ENCODE assay signal across 8 mouse cellular contexts in genomic region chr2:102259139-102259538, GRCm38 (mm10).
DNase-seq lines count a peak whose midpoint lies in the region; ATAC-seq and TF ChIP-seq lines count a peak whose summit lies in the region.

No protein-coding gene starts in this region.

- H3K4me3 ChIP-seq in ES-Bruce4 (ENCODE audit: low read depth, low read length): peak overlapping the region; percentile 12; the same call in 1 of the 2 replicates
- no peak overlapping the region for H3K4me3 ChIP-seq in liver, embryonic 16.5 days (ENCODE audit: low read depth, low read length)
- no peak overlapping the region for H3K4me3 ChIP-seq in thymus, adult 2 months (ENCODE audit: control insufficient read depth, insufficient read depth, low read length)
- H3K4me3 ChIP-seq in layer of hippocampus, adult 2 months: no peak overlapping the region

- peak; percentile 73 for ATAC-seq in granulocyte monocyte progenitor cell, adult 5-6 weeks (replicated peaks; ENCODE audit: poor library complexity, severe bottlenecking)
- ATAC-seq in liver, embryonic 16.5 days (ENCODE audit: low read depth): no peak

- H3K36me3 ChIP-seq in ES-Bruce4 (ENCODE audit: control insufficient read depth, insufficient read depth, low read length, poor library complexity, severe bottlenecking): no peaks in the 10 kb centered on the region
- H3K36me3 ChIP-seq in liver, embryonic 16.5 days (ENCODE audit: control insufficient read depth, insufficient read depth): no peaks in the 10 kb centered on the region
- no peaks in the 10 kb centered on the region for H3K36me3 ChIP-seq in thymus, adult 2 months (ENCODE audit: control insufficient read depth, insufficient read depth, low read length)

- no peak overlapping the region for H3K9ac ChIP-seq in ES-Bruce4 (ENCODE audit: low read depth, poor library complexity, severe bottlenecking)
- H3K9ac ChIP-seq in liver, embryonic 16.5 days (ENCODE audit: low read depth, low read length): no peak overlapping the region

- H3K9me3 ChIP-seq in ES-Bruce4 (replicated peaks; ENCODE audit: control insufficient read depth, insufficient read depth, low read length, poor library complexity, severe bottlenecking): no peaks in the 10 kb centered on the region
- H3K9me3 ChIP-seq in liver, embryonic 16.5 days (replicated peaks; ENCODE audit: control insufficient read depth, low read length): no peaks in the 10 kb centered on the region

- H3K27ac ChIP-seq in ES-Bruce4 (ENCODE audit: insufficient read depth, low read length): no peak overlapping the region
- no peak overlapping the region for H3K27ac ChIP-seq in liver, embryonic 16.5 days (ENCODE audit: low read length)
- peak overlapping the region; percentile 95 for H3K27ac ChIP-seq in thymus, adult 2 months (ENCODE audit: control insufficient read depth, insufficient read depth, low read length)
- H3K27ac ChIP-seq in layer of hippocampus, adult 2 months: no peak overlapping the region

- H3K4me1 ChIP-seq in ES-Bruce4 (ENCODE audit: control insufficient read depth, insufficient read depth, low read length): no peaks in the 10 kb centered on the region
- no peaks in the 10 kb centered on the region for H3K4me1 ChIP-seq in liver, embryonic 16.5 days (ENCODE audit: control insufficient read depth, low read depth, low read length)
- peaks cover 41% of the 10 kb centered on the region for H3K4me1 ChIP-seq in thymus, adult 2 months (replicated peaks; ENCODE audit: control insufficient read depth, insufficient read depth, low read length)

- H3K4me2 ChIP-seq in liver, embryonic 16.5 days (ENCODE audit: low read depth, low read length): 0 out of 2 replicates have a peak overlapping the region, but pooled peaks have one; percentile 3

- TF ChIP-seq CTCF in ES-Bruce4 (IDR thresholded peaks at IDR 0.05; ENCODE audit: low read depth, low read length): no peak
- no peak for TF ChIP-seq CTCF in thymus, adult 2 months (IDR thresholded peaks at IDR 0.05; ENCODE audit: borderline replicate concordance, control insufficient read depth, extremely low read depth, insufficient read depth, low read length, poor library complexity)
- TF ChIP-seq CTCF in layer of hippocampus, adult 2 months (conservative IDR thresholded peaks at IDR 0.05): no peak

- 8% methylated on average over 13 of the region's 13 CpGs for WGBS in liver, embryonic 16.5 days (ENCODE audit: insufficient replicate concordance)
- WGBS in thymus, adult 2 months: 0% methylated on average over 13 of the region's 13 CpGs

- TF ChIP-seq POLR2A in ES-Bruce4 (IDR thresholded peaks at IDR 0.05; ENCODE audit: insufficient read depth, low read length): no peak
- peak; percentile 56; the same call in 1 of the 2 replicates for TF ChIP-seq POLR2A in thymus, adult 2 months (IDR thresholded peaks at IDR 0.05; ENCODE audit: control insufficient read depth, extremely low read depth, insufficient read depth, low read length, poor library complexity)

- DNase-seq in cerebellum, adult 18-20 months: peak; percentile 22 to 29
- DNase-seq in induced T-regulatory cell, adult 2 months (ENCODE audit: low read depth): peak; percentile 23
- DNase-seq in thymus, adult 2 months: peak; percentile 83
- DNase-seq in layer of hippocampus, adult 2 months (ENCODE audit: low spot score in 2 of 2): no peak
- no peak for DNase-seq in left cerebral cortex, adult 18-20 months (ENCODE audit: low spot score in 2 of 2)

- no peak for TF ChIP-seq EP300 in ES-Bruce4 (IDR thresholded peaks at IDR 0.05; ENCODE audit: insufficient read depth, low read depth, low read length)

- no peaks in the 10 kb centered on the region for H3K27me3 ChIP-seq in ES-Bruce4 (ENCODE audit: control insufficient read depth, insufficient read depth, low read length, poor library complexity, severe bottlenecking)
- peaks cover 24% of the 10 kb centered on the region for H3K27me3 ChIP-seq in liver, embryonic 16.5 days (ENCODE audit: control insufficient read depth, insufficient read depth, low read depth, low read length)
- H3K27me3 ChIP-seq in thymus, adult 2 months (ENCODE audit: control insufficient read depth, insufficient read depth, low read length): no peaks in the 10 kb centered on the region

Comparison
In these comparisons a context has a peak if more than half of its experiments do, and no peak if none do; other contexts are left out.
1. DNase-seq: peak in cerebellum, adult 18-20 months (2 of 2), induced T-regulatory cell, adult 2 months (single experiment) and thymus, adult 2 months (single experiment); none in layer of hippocampus, adult 2 months (0 of 2) and left cerebral cortex, adult 18-20 months (0 of 2).